ENCODE assay signal across 10 mouse cellular contexts in genomic region chr4:53339125-53340020, GRCm38 (mm10).
DNase-seq lines count a peak whose midpoint lies in the region; ATAC-seq lines count a peak whose summit lies in the region.
"Had no signal": no experiment of that assay in that cellular context is flagged by ENCODE, and none has a peak within 500 bp of the region (broad histone marks: within the 10 kb centered on the region; RNA-seq: fewer than 3 reads in every experiment).

No protein-coding gene starts in this region.

- H3K4me1 ChIP-seq in hindbrain, embryonic 13.5 days (replicated peaks), result peaks cover 13% of the 10 kb centered on the region; the same call in 1 of the 2 replicates
- no peaks in the 10 kb centered on the region for H3K4me1 ChIP-seq in hindbrain, embryonic 11.5 days (replicated peaks; ENCODE audit: control insufficient read depth, insufficient read depth, low read length)
- H3K4me1 ChIP-seq: forebrain, embryonic 13.5 days had no signal

- no peak overlapping the region for H3K9ac ChIP-seq in hindbrain, embryonic 13.5 days
- no peak overlapping the region for H3K9ac ChIP-seq in hindbrain, embryonic 11.5 days (ENCODE audit: low read depth, low read length)
- H3K9ac ChIP-seq: forebrain, embryonic 13.5 days; lung, embryonic 15.5 days had no signal

- no peak overlapping the region for H3K4me2 ChIP-seq in hindbrain, embryonic 13.5 days
- no peak overlapping the region for H3K4me2 ChIP-seq in hindbrain, embryonic 11.5 days (replicated peaks; ENCODE audit: low read depth, low read length)
- H3K4me2 ChIP-seq: forebrain, embryonic 13.5 days; lung, embryonic 15.5 days had no signal

- no peak for DNase-seq in hindbrain, embryonic 11.5 days (ENCODE audit: low spot score)
- DNase-seq in ES-CJ7 (ENCODE audit: low read depth, low spot score), result peak; percentile 97
- DNase-seq in adrenal gland, postnatal 10 days, result peak; percentile 73
- DNase-seq in kidney, postnatal 36 days, result peak; percentile 62 to 74
- no peak for DNase-seq in frontal cortex, adult 2 months (ENCODE audit: extremely low spot score in 1 of 2, low spot score in 1 of 2)
- no peak for DNase-seq in T-cell, adult 2 months (ENCODE audit: low spot score)
- DNase-seq: cerebellum, adult 11 months had no signal

- H3K4me3 ChIP-seq in hindbrain, embryonic 13.5 days, result no peak overlapping the region
- no peak overlapping the region for H3K4me3 ChIP-seq in hindbrain, embryonic 11.5 days (ENCODE audit: low read depth, low read length)
- H3K4me3 ChIP-seq: forebrain, embryonic 13.5 days; lung, embryonic 15.5 days had no signal

- H3K27me3 ChIP-seq in hindbrain, embryonic 13.5 days, result no peaks in the 10 kb centered on the region
- H3K27me3 ChIP-seq in hindbrain, embryonic 11.5 days (ENCODE audit: control insufficient read depth, insufficient read depth, low read length), result no peaks in the 10 kb centered on the region
- H3K27me3 ChIP-seq: forebrain, embryonic 13.5 days; lung, embryonic 15.5 days had no signal

- H3K9me3 ChIP-seq in hindbrain, embryonic 13.5 days, result 0 out of 2 replicates have a peak, but pooled peaks cover 4% of the 10 kb centered on the region
- no peaks in the 10 kb centered on the region for H3K9me3 ChIP-seq in hindbrain, embryonic 11.5 days (ENCODE audit: control insufficient read depth, low read length)
- H3K9me3 ChIP-seq: lung, embryonic 15.5 days had no signal

- H3K27ac ChIP-seq in hindbrain, embryonic 13.5 days, result peak overlapping the region; percentile 52; the same call in 1 of the 2 replicates
- no peak overlapping the region for H3K27ac ChIP-seq in hindbrain, embryonic 11.5 days (ENCODE audit: low read depth, low read length)
- H3K27ac ChIP-seq: forebrain, embryonic 13.5 days had no signal

- H3K36me3 ChIP-seq in hindbrain, embryonic 13.5 days, result no peaks in the 10 kb centered on the region
- no peaks in the 10 kb centered on the region for H3K36me3 ChIP-seq in hindbrain, embryonic 11.5 days (ENCODE audit: control insufficient read depth, insufficient read depth, low read length)
- H3K36me3 ChIP-seq: lung, embryonic 15.5 days had no signal

- 36% methylated on average over 12 of the region's 12 CpGs for WGBS in hindbrain, embryonic 13.5 days
- 44% methylated on average over 12 of the region's 12 CpGs for WGBS in hindbrain, embryonic 11.5 days

- no peak for ATAC-seq in hindbrain, embryonic 13.5 days (ENCODE audit: low FRiP score)
- no peak for ATAC-seq in hindbrain, embryonic 11.5 days (ENCODE audit: low FRiP score)
- ATAC-seq: forebrain, embryonic 13.5 days had no signal

Comparison
In these comparisons a context has a peak if more than half of its experiments do, and no peak if none do; other contexts are left out.
1. DNase-seq: peak in ES-CJ7 (single experiment), adrenal gland, postnatal 10 days (single experiment) and kidney, postnatal 36 days (2 of 2); none in hindbrain, embryonic 11.5 days (single experiment), frontal cortex, adult 2 months (0 of 2) and T-cell, adult 2 months (single experiment).